Mouse (Mus musculus): ENCODE measurements around the gene Dlx3. TPM values are rescaled to one million over a fixed set of nuclear protein-coding genes. Genes with fewer than 3 reads are reported as not detected.
A peak's percentile ranks its signal among the peaks of the same experiment; 100 is the strongest.

Dlx3 gene
- total RNA-seq, 2 experiments from 2014 or later: not detected

- peak; percentile 69 to 79 for DNase-seq
Measured at GRCm38 (mm10) chr11:95117030-95117429, 2.9 kb upstream of the Dlx3 start.

GRCm38 (mm10) chr11:95118505-95118904 lies 1.4 kb upstream of the Dlx3 start:
- intact Hi-C loops (cut with DNase I): loop anchor here (1.0 to 10.0 kb wide), 2 partner anchors 114 to 246 kb away; no protein-coding TSS in a partner anchor
- peak; percentile 81 to 88 for DNase-seq

More at GRCm38 (mm10) chr11:95117030-95117429, 2.9 kb upstream of the Dlx3 start:
- intact Hi-C loops (cut with DNase I): loop anchor here (1.0 to 10.0 kb wide), 2 partner anchors 134 to 248 kb away; no protein-coding TSS in a partner anchor

GRCm38 (mm10) chr11:95120633-95121020 lies 708 bp downstream of the Dlx3 start:
- intact Hi-C loops (cut with DNase I): loop anchor here (2.0 kb wide), 1 partner anchor 400 kb away; no protein-coding TSS in a partner anchor
- no peak for DNase-seq

- DNase-seq: peak in 1 of 2 experiments; percentile 37
- intact Hi-C loops (cut with DNase I): loop anchor here (2.0 kb wide), 1 partner anchor 399 kb away; no protein-coding TSS in a partner anchor
Measured at GRCm38 (mm10) chr11:95121161-95122099, 1.5 kb downstream of the Dlx3 start.

GRCm38 (mm10) chr11:95122100-95122489 lies 2.2 kb downstream of the Dlx3 start:
- intact Hi-C loops (cut with DNase I): no loop called here
- DNase-seq: no peak

- DNase-seq: no peak
- intact Hi-C loops (cut with DNase I): no loop called here
Measured at GRCm38 (mm10) chr11:95125366-95125948, 5.5 kb downstream of the Dlx3 start.

GRCm38 (mm10) chr11:95126272-95127245 lies 6.6 kb downstream of the Dlx3 start:
- DNase-seq: no peak
- intact Hi-C loops (cut with DNase I): no loop called here

- intact Hi-C loops (cut with DNase I): no loop called here
- DNase-seq: no peak
Measured at GRCm38 (mm10) chr11:95128359-95128758, 8.4 kb downstream of the Dlx3 start.

- DNase-seq: no peak
- intact Hi-C loops (cut with DNase I): no loop called here
Measured at GRCm38 (mm10) chr11:95130668-95131252, 10.8 kb downstream of the Dlx3 start.

GRCm38 (mm10) chr11:95133321-95133720 lies 13.4 kb downstream of the Dlx3 start:
- DNase-seq: no peak
- intact Hi-C loops (cut with DNase I): no loop called here

- intact Hi-C loops (cut with DNase I): no loop called here
- no peak for DNase-seq
Measured at GRCm38 (mm10) chr11:95137281-95137680, 17.4 kb downstream of the Dlx3 start.

- no peak for DNase-seq
- intact Hi-C loops (cut with DNase I): no loop called here
Measured at GRCm38 (mm10) chr11:95139871-95140270, 20.0 kb downstream of the Dlx3 start.

- intact Hi-C loops (cut with DNase I): no loop called here
Measured at GRCm38 (mm10) chr11:95142258-95142657, 22.3 kb downstream of the Dlx3 start.

GRCm38 (mm10) chr11:95142980-95143575 lies 23.2 kb downstream of the Dlx3 start:
- peak; percentile 37 to 51 for DNase-seq
- intact Hi-C loops (cut with DNase I): no loop called here

More at GRCm38 (mm10) chr11:95142258-95142657, 22.3 kb downstream of the Dlx3 start:
- no peak for DNase-seq

- intact Hi-C loops (cut with DNase I): no loop called here
- no peak for DNase-seq
Measured at GRCm38 (mm10) chr11:95143663-95144062, 23.7 kb downstream of the Dlx3 start.

GRCm38 (mm10) chr11:95144091-95144945 lies 24.4 kb downstream of the Dlx3 start:
- no peak for DNase-seq
- intact Hi-C loops (cut with DNase I): no loop called here

- DNase-seq: no peak
Measured at GRCm38 (mm10) chr11:95144946-95145483, 25.1 kb downstream of the Dlx3 start.

GRCm38 (mm10) chr11:95145851-95146403 lies 26.0 kb downstream of the Dlx3 start, which contains the start of gene Dlx4:
Gene Dlx4, minus strand, starts transcription at chr11:95146263.
- peak; percentile 37 to 45 for DNase-seq
- intact Hi-C loops (cut with DNase I): no loop called here

More at GRCm38 (mm10) chr11:95144946-95145483, 25.1 kb downstream of the Dlx3 start:
- intact Hi-C loops (cut with DNase I): no loop called here
